Mouse (Mus musculus) left cerebral cortex, postnatal 25 days (tissue): ENCODE measurements around the gene Pak3. TPM values are rescaled to one million over a fixed set of nuclear protein-coding genes. Genes with fewer than 3 reads are reported as not detected.

Experiments used
- microRNA-seq, 2 experiments: library from miRNA; unstranded; fragments of <30 nt; microRNA quantifications; one replicate each; pipeline ENCODE4 v1.2.0; 2022
- total RNA-seq, 2 experiments: library from RNA; stranded (reverse); gene quantifications; 2 replicates each; pipeline ENCODE4 v1.2.3; 2021

Pak3 gene
- total RNA-seq, 2 experiments from 2014 or later, result 120 to 131 TPM

Small RNA genes within 50 kb of the gene (microRNA-seq; reads per million reads assigned to microRNA genes)
- gene Gm47298, result 0 reads per million in 2 experiments

Other genes starting within 250 kb of the Pak3 start
- 10 to 100 TPM; 16.2 to 18.9 TPM for gene Chrdl1, start 124.3 kb upstream of the Pak3 start, total RNA-seq